Mouse (Mus musculus) embryonic facial prominence, embryonic 10.5 days (tissue): ENCODE measurements at regions not wholly inside any gene's neighbourhood (a gene's known extent, or its start where the extent isn't known, plus 50 kb on each side); places are given as distances from the start of the nearest gene placed in this dataset.
A peak's percentile ranks its signal among the peaks of the same experiment; 100 is the strongest.

Experiments used
- DNase-seq: peaks from one replicate; pipeline ENCODE4 v3.0.0-alpha.2; 2017; ENCODE audit warnings: low spot score
- H3K27ac ChIP-seq: fragments of 300-500 bp; sonication (generic); replicated peaks from 2 replicates; pipeline ENCODE4 v1.5.1; 2016; ENCODE audit warnings: mild to moderate bottlenecking
- H3K27me3 ChIP-seq: fragments of 300-500 bp; sonication (generic); replicated peaks from 2 replicates; pipeline ENCODE4 v1.6.1; 2016; ENCODE audit warnings: low read depth, mild to moderate bottlenecking; ENCODE audit not compliant: poor library complexity, severe bottlenecking
- H3K36me3 ChIP-seq: fragments of 300-500 bp; sonication (generic); replicated peaks from 2 replicates; pipeline ENCODE4 v1.6.1; 2016; ENCODE audit warnings: mild to moderate bottlenecking, moderate library complexity
- H3K4me1 ChIP-seq: fragments of 300-500 bp; sonication (generic); 2 replicates; pipeline ENCODE4 v1.6.1; 2016
- H3K4me3 ChIP-seq: fragments of 300-500 bp; sonication (generic); 2 replicates; pipeline ENCODE4 v1.5.1; 2016; ENCODE audit warnings: mild to moderate bottlenecking, moderate library complexity
- H3K9me3 ChIP-seq: fragments of 300-500 bp; sonication (generic); 2 replicates; pipeline ENCODE4 v1.6.1; 2016; ENCODE audit warnings: mild to moderate bottlenecking
- WGBS: fragments of 180-500 bp; shearing (Covaris S2); methylation state at CpG from one replicate; pipeline ENCODE4 v1.1.7; 2016; 5-methylcytosine and 5-hydroxymethylcytosine counted together

GRCm38 (mm10) chr6:147765241-147765640 lies 281.8 kb upstream of the Far2 start:
- no peaks in the 10 kb centered on the region for H3K27me3 ChIP-seq
- H3K4me1 ChIP-seq = no peaks in the 10 kb centered on the region
- no peaks in the 10 kb centered on the region for H3K9me3 ChIP-seq
- no peaks in the 10 kb centered on the region for H3K36me3 ChIP-seq
- H3K4me3 ChIP-seq = no peak overlapping the region
- H3K27ac ChIP-seq = no peak overlapping the region
- 81% methylated on average over 1 of the region's 1 CpGs for WGBS
- no peak for DNase-seq

- DNase-seq = no peak
Observed at GRCm38 (mm10) chr6:147769180-147769579, 277.9 kb upstream of the Far2 start.

GRCm38 (mm10) chr6:147770034-147770433 lies 277.0 kb upstream of the Far2 start:
- no peaks in the 10 kb centered on the region for H3K27me3 ChIP-seq
- no peak for DNase-seq
- H3K9me3 ChIP-seq = no peaks in the 10 kb centered on the region
- H3K4me3 ChIP-seq = no peak overlapping the region
- H3K27ac ChIP-seq = no peak overlapping the region
- H3K4me1 ChIP-seq = peaks cover 3% of the 10 kb centered on the region; the same call in 1 of the 2 replicates
- no peaks in the 10 kb centered on the region for H3K36me3 ChIP-seq

More at GRCm38 (mm10) chr6:147769180-147769579, 277.9 kb upstream of the Far2 start:
- Histone ChIP-seq H3K4me3 (no peak overlapping the region), H3K27ac (no peak overlapping the region), H3K4me1 (peaks cover 3% of the 10 kb centered on the region; the same call in 1 of the 2 replicates), H3K9me3 (no peaks in the 10 kb centered on the region), H3K36me3 (no peaks in the 10 kb centered on the region), H3K27me3 (no peaks in the 10 kb centered on the region)
- 85% methylated on average over 5 of the region's 5 CpGs for WGBS

- H3K27me3 ChIP-seq = no peaks in the 10 kb centered on the region
- 49% methylated on average over 4 of the region's 4 CpGs for WGBS
- DNase-seq = peak; percentile 12
Observed at GRCm38 (mm10) chr6:147771411-147771810, 275.6 kb upstream of the Far2 start.

GRCm38 (mm10) chr6:147773904-147774303 lies 273.2 kb upstream of the Far2 start:
- no peak for DNase-seq
- Histone ChIP-seq H3K36me3 (no peaks in the 10 kb centered on the region), H3K27me3 (no peaks in the 10 kb centered on the region), H3K4me3 (no peak overlapping the region), H3K9me3 (no peaks in the 10 kb centered on the region), H3K27ac (no peak overlapping the region), H3K4me1 (peaks cover 3% of the 10 kb centered on the region; the same call in 1 of the 2 replicates)
- 84% methylated on average over 10 of the region's 10 CpGs for WGBS

More at GRCm38 (mm10) chr6:147771411-147771810, 275.6 kb upstream of the Far2 start:
- H3K9me3 ChIP-seq = no peaks in the 10 kb centered on the region
- no peak overlapping the region for H3K4me3 ChIP-seq
- peaks cover 3% of the 10 kb centered on the region; the same call in 1 of the 2 replicates for H3K4me1 ChIP-seq
- no peak overlapping the region for H3K27ac ChIP-seq
- no peaks in the 10 kb centered on the region for H3K36me3 ChIP-seq

GRCm38 (mm10) chr6:147774626-147775025 lies 272.4 kb upstream of the Far2 start:
- Histone ChIP-seq H3K9me3 (no peaks in the 10 kb centered on the region), H3K36me3 (no peaks in the 10 kb centered on the region), H3K4me1 (peaks cover 3% of the 10 kb centered on the region; the same call in 1 of the 2 replicates), H3K27ac (no peak overlapping the region), H3K27me3 (no peaks in the 10 kb centered on the region), H3K4me3 (no peak overlapping the region)
- DNase-seq = no peak
- 84% methylated on average over 6 of the region's 6 CpGs for WGBS

- Histone ChIP-seq H3K27me3 (no peaks in the 10 kb centered on the region), H3K36me3 (no peaks in the 10 kb centered on the region), H3K4me1 (no peaks in the 10 kb centered on the region), H3K4me3 (no peak overlapping the region), H3K9me3 (no peaks in the 10 kb centered on the region), H3K27ac (no peak overlapping the region)
- 92% methylated on average over 1 of the region's 1 CpGs for WGBS
- no peak for DNase-seq
Observed at GRCm38 (mm10) chr6:147779466-147779865, 267.6 kb upstream of the Far2 start.

GRCm38 (mm10) chr6:147784249-147784648 lies 262.8 kb upstream of the Far2 start:
- no peaks in the 10 kb centered on the region for H3K27me3 ChIP-seq
- H3K4me1 ChIP-seq = no peaks in the 10 kb centered on the region
- 74% methylated on average over 2 of the region's 2 CpGs for WGBS
- H3K4me3 ChIP-seq = no peak overlapping the region
- no peaks in the 10 kb centered on the region for H3K36me3 ChIP-seq
- H3K27ac ChIP-seq = no peak overlapping the region
- H3K9me3 ChIP-seq = no peaks in the 10 kb centered on the region
- DNase-seq = no peak

- Histone ChIP-seq H3K4me1 (no peaks in the 10 kb centered on the region), H3K36me3 (no peaks in the 10 kb centered on the region), H3K27ac (no peak overlapping the region), H3K4me3 (no peak overlapping the region), H3K9me3 (no peaks in the 10 kb centered on the region), H3K27me3 (no peaks in the 10 kb centered on the region)
- no peak for DNase-seq
- WGBS = 91% methylated on average over 6 of the region's 6 CpGs
Observed at GRCm38 (mm10) chr6:147784854-147785253, 262.2 kb upstream of the Far2 start.

- whole genome bisulfite sequencing = 81% methylated on average over 2 of the region's 2 CpGs
- Histone ChIP-seq H3K4me1 (no peaks in the 10 kb centered on the region), H3K27ac (no peak overlapping the region), H3K4me3 (no peak overlapping the region), H3K9me3 (no peaks in the 10 kb centered on the region), H3K27me3 (no peaks in the 10 kb centered on the region), H3K36me3 (no peaks in the 10 kb centered on the region)
- DNase-seq = no peak
Observed at GRCm38 (mm10) chr6:147788095-147788494, 259.0 kb upstream of the Far2 start.

GRCm38 (mm10) chr6:147789112-147789511 lies 257.9 kb upstream of the Far2 start:
- Histone ChIP-seq H3K9me3 (no peaks in the 10 kb centered on the region), H3K36me3 (no peaks in the 10 kb centered on the region), H3K4me1 (no peaks in the 10 kb centered on the region), H3K27me3 (no peaks in the 10 kb centered on the region), H3K4me3 (no peak overlapping the region), H3K27ac (no peak overlapping the region)
- no peak for DNase-seq
- 79% methylated on average over 6 of the region's 6 CpGs for WGBS

- no peak overlapping the region for H3K27ac ChIP-seq
- WGBS = 63% methylated on average over 3 of the region's 3 CpGs
- H3K4me3 ChIP-seq = no peak overlapping the region
- H3K9me3 ChIP-seq = no peaks in the 10 kb centered on the region
- DNase-seq = no peak
- no peaks in the 10 kb centered on the region for H3K36me3 ChIP-seq
- H3K27me3 ChIP-seq = no peaks in the 10 kb centered on the region
- H3K4me1 ChIP-seq = no peaks in the 10 kb centered on the region
Observed at GRCm38 (mm10) chr6:147793811-147794210, 253.2 kb upstream of the Far2 start.

GRCm38 (mm10) chr6:147794351-147794750 lies 252.7 kb upstream of the Far2 start:
- Histone ChIP-seq H3K9me3 (no peaks in the 10 kb centered on the region), H3K27me3 (no peaks in the 10 kb centered on the region), H3K27ac (no peak overlapping the region), H3K4me1 (no peaks in the 10 kb centered on the region), H3K4me3 (no peak overlapping the region), H3K36me3 (no peaks in the 10 kb centered on the region)
- DNase-seq = no peak
- WGBS = 71% methylated on average over 4 of the region's 4 CpGs
